Mouse (Mus musculus) midbrain, postnatal 0 days (tissue): ENCODE measurements around the gene Smim5. TPM values are rescaled to one million over a fixed set of nuclear protein-coding genes. Genes with fewer than 3 reads are reported as not detected.
"Not testable (repeated sequence)": the region's sequence is repeated elsewhere in the genome, so short reads cannot be mapped to it uniquely, and the experiment has no call there.

Experiments
- ATAC-seq: fragments of 200-750 bp; cut with Nextera tagmentation; 2 replicates; pipeline ENCODE4 v1.8.0; 2017; ENCODE audit warnings: moderate number of reproducible peaks, mild to moderate bottlenecking, moderate TSS enrichment, moderate library complexity; ENCODE audit not compliant: low FRiP score
- DNase-seq: peaks from one replicate; pipeline ENCODE4 v3.0.0-alpha.2; 2015; ENCODE audit warnings: low spot score
- H3K27ac ChIP-seq: fragments of 300-500 bp; sonication (generic); 2 replicates; pipeline ENCODE4 v1.5.1; 2014; ENCODE audit warnings: low read depth, mild to moderate bottlenecking, low read length, mixed read lengths
- H3K27me3 ChIP-seq: fragments of 300-500 bp; sonication (generic); 2 replicates; pipeline ENCODE4 v1.6.1; 2014; ENCODE audit warnings: low read length, control low read depth, mixed read lengths; ENCODE audit not compliant: insufficient read depth
- H3K36me3 ChIP-seq: fragments of 300-500 bp; sonication (generic); 2 replicates; pipeline ENCODE4 v1.6.1; 2014; ENCODE audit warnings: low read length, control low read depth, mixed read lengths; ENCODE audit not compliant: insufficient read depth
- H3K4me1 ChIP-seq: fragments of 300-500 bp; sonication (generic); 2 replicates; pipeline ENCODE4 v1.6.1; 2014; ENCODE audit warnings: mild to moderate bottlenecking, control low read depth, antibody characterized with exemption, low read length, mixed read lengths; ENCODE audit not compliant: insufficient read depth
- H3K4me2 ChIP-seq: fragments of 300-500 bp; sonication (generic); 2 replicates; pipeline ENCODE4 v1.6.1; 2014; ENCODE audit warnings: low read depth, mild to moderate bottlenecking, low read length, mixed read lengths; ENCODE audit not compliant: poor library complexity, severe bottlenecking
- H3K4me3 ChIP-seq: fragments of 300-500 bp; sonication (generic); 2 replicates; pipeline ENCODE4 v1.5.1; 2014; ENCODE audit warnings: low read depth, mild to moderate bottlenecking, low read length, moderate library complexity
- H3K9ac ChIP-seq: fragments of 300-500 bp; sonication (generic); replicated peaks from 2 replicates; pipeline ENCODE4 v1.6.1; 2014; ENCODE audit warnings: mild to moderate bottlenecking, low read length, moderate library complexity, mixed read lengths; ENCODE audit not compliant: poor library complexity, severe bottlenecking
- H3K9me3 ChIP-seq: fragments of 300-500 bp; sonication (generic); 2 replicates; pipeline ENCODE4 v1.6.1; 2016; ENCODE audit warnings: low read length, control low read depth
- CTCF ChIP-seq: IDR thresholded peaks from 2 replicates; pipeline ENCODE4 v1.5.1; 2016; ENCODE audit warnings: antibody characterized with exemption, mild to moderate bottlenecking
- WGBS: fragments of 180-500 bp; shearing (Covaris S2); extraction: QIAGEN DNeasy Blood & Tissue Kit; methylation state at CpG from one replicate; pipeline ENCODE4 v1.1.7; 2014; 5-methylcytosine and 5-hydroxymethylcytosine counted together
- polyA plus RNA-seq: library from polyadenylated mRNA; unstranded; fragments of >200 nt; fragmentation: Nextera tagmentation; extraction: Ambion mirVana; gene quantifications from 2 replicates; pipeline ENCODE4 v1.2.1, GENCODE M21; 2015
- total RNA-seq: library from RNA; depleted of rRNA; stranded (reverse); fragments of >200 nt; gene quantifications from 2 replicates; pipeline ENCODE4 v1.2.3, GENCODE M21; 2014; rRNA removed

Gene Smim5
- total RNA-seq, result not detected in 2 replicates
- 1.3 and 1.5 TPM in 2 replicates for polyA plus RNA-seq

DNA sequence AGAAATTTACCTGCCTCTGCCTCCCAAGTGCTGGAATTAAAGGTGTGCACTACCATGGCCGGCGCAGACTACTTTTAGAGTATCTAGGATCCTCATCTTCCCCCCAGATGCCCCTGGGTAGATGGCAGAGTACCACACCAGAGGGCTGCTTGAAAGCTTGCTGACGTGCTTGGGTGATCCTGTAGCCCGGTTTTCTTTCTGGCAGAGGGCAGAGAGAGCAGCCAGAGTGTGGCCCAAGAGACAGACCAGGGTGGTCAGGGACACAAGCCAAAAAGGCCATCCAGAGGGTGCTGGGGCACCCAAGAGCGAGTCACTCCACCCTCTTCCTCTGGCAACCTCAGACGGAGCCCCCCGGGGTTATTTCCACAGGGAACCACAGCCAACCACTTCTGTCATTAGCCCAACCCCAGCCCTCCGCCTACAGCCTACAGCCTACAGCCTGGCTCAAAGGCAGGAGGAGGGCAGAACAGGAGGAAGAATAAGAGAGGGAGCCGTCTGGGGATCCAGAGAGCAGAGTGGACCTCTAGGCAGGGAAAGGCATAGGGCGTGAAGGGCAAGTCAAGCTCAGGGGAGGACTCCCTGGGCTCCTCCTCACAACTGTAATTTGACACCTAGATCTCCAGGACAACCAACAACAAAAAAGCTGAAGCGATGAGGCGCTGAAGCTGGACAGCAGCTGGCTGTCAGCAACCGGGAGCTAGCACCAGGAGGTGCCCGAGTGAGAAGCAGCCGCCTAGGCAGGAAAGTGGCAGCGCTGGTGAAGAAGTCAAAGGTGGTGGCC, at the start of gene Smim5:
TSS of gene Smim5 (plus strand) at position 481 of the 781 bp plus-strand sequence.
- no peak within 1 kb of the TSS for H3K27ac ChIP-seq
- H3K4me1 ChIP-seq, result no peaks in the 10 kb centered on the region
- no peak within 1 kb of the TSS for H3K4me3 ChIP-seq
- DNase-seq (peak; percentile 42), ATAC-seq (no peak)
- WGBS, result 34% methylated on average over 16 of the region's 16 CpGs
- H3K9ac ChIP-seq, result no peak within 1 kb of the TSS
- no peak within 1 kb of the TSS for H3K4me2 ChIP-seq
- H3K36me3 ChIP-seq, result peaks cover 23% of the 10 kb centered on the region
- H3K9me3 ChIP-seq, result no peaks in the 10 kb centered on the region
- no peaks in the 10 kb centered on the region for H3K27me3 ChIP-seq
- TF ChIP-seq CTCF, result no peak

DNA sequence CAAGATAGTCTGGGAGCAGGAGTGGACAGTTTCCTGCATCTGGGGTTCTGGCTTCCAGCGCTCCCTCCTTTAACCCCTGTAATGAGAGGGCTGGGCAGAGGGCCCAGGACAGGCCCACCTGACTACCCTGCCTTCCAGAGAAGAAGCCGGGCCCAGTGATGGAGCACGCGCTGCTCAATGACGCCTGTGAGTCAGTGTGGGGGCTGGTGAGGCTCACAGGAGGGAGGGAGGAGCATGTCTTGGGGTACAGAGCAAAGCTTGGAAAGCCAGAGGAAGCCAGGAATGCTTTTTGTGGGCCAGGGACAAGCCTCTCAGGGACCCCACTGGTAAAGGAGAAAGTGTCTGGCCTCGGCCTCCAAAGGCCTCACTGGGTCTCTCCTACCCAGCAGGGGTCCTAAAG, 45.1 kb upstream of the Smim5 start:
- DNase-seq (no peak), ATAC-seq (no peak)
- peaks cover 19% of the 10 kb centered on the region for H3K27me3 ChIP-seq
- H3K9me3 ChIP-seq, result no peaks in the 10 kb centered on the region
- no peak for TF ChIP-seq CTCF
- no peaks in the 10 kb centered on the region for H3K36me3 ChIP-seq
- no peak overlapping the region for H3K27ac ChIP-seq
- H3K4me1 ChIP-seq, result no peaks in the 10 kb centered on the region
- H3K4me3 ChIP-seq, result no peak overlapping the region
- no peak overlapping the region for H3K4me2 ChIP-seq
- 71% methylated on average over 6 of the region's 6 CpGs for WGBS
- H3K9ac ChIP-seq, result no peak overlapping the region

DNA sequence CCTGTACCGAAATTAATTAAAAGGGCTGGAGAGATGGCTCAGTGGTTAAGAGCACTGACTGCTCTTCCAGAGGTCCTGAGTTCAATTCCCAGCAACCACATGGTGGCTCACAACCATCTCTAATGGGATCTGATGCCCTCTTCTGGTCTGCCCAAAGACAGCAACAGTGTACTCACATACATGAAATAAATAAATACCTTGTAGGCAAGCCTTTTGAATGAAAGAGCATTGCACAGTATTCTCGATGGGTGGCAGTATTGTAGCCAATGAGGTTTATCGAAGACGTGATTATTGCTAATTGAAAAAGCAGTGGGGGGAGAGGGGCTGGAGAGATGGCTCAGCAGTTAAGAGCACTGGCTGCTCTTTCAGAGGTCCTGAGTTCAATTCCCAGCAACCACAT, 42.6 kb upstream of the Smim5 start:
- peaks cover 42% of the 10 kb centered on the region for H3K27me3 ChIP-seq
- not testable (repeated sequence) for H3K4me2 ChIP-seq, H3K27ac ChIP-seq, H3K36me3 ChIP-seq, H3K4me3 ChIP-seq, ATAC-seq, H3K4me1 ChIP-seq, DNase-seq, H3K9me3 ChIP-seq, H3K9ac ChIP-seq
- WGBS, result 90% methylated on average over 4 of the region's 4 CpGs

DNA sequence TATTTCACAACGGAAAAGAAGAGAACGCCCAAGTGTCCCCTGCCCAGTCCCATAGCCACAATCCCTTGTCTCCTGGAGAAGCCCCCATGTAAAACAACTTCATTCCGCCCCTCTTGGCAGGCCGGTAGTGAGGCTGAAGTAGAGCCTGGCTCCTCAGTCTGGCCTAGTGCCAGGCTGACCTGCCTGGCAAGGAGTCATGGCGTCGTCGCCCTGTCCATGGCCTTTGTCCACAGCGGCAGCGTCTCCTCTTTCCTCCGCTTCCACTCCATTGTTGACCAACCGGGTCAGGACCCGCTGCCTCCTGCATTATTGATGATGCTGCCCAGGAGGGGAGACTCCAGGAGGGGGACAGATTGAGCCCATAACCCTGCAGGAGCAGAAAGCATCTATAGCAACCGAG, 41.8 kb upstream of the Smim5 start:
- Histone ChIP-seq H3K9me3 (no peaks in the 10 kb centered on the region), H3K27me3 (peaks cover 48% of the 10 kb centered on the region), H3K4me1 (no peaks in the 10 kb centered on the region), H3K36me3 (no peaks in the 10 kb centered on the region), H3K27ac (no peak overlapping the region), H3K4me3 (no peak overlapping the region), H3K9ac (no peak overlapping the region), H3K4me2 (no peak overlapping the region)
- TF ChIP-seq CTCF, result no peak
- WGBS, result 39% methylated on average over 13 of the region's 13 CpGs
- DNase-seq, result no peak
- ATAC-seq, result no peak

DNA sequence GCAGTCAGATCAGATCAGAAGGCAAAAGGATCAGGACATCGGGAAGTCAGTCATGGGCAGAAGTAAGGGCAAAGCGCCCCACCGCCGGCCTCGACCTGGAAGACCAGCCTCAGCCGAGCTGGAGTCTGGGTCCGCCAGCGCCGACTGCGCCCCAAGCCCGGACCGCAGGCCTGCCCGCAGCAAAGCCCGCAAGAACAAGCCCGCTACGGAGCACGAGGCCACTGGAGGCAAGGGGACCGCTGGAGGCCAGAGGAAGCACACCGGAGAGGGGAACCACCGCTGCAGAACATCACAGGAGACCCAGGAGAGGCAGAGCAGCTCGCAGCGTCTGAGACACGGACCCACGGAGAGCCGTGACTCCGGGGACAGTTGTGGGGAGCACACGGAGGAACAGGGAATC, 41.4 kb upstream of the Smim5 start, which contains the start of gene Myo15b:
TSS of gene Myo15b (plus strand) at position 53 of the 400 bp plus-strand sequence.
- Histone ChIP-seq H3K36me3 (no peaks in the 10 kb centered on the region), H3K9ac (no peak within 1 kb of the TSS), H3K4me1 (no peaks in the 10 kb centered on the region), H3K4me3 (peak within 1 kb of the TSS; percentile 27; the same call in 1 of the 2 replicates), H3K27me3 (peaks cover 49% of the 10 kb centered on the region), H3K27ac (no peak within 1 kb of the TSS), H3K9me3 (no peaks in the 10 kb centered on the region), H3K4me2 (peak within 1 kb of the TSS; percentile 44)
- 13% methylated on average over 27 of the region's 27 CpGs for WGBS
- no peak for ATAC-seq
- no peak for TF ChIP-seq CTCF
- DNase-seq, result no peak
